Mouse (Mus musculus) kidney, adult 2 months (tissue): Measurements from ENCODE around the gene Nsdhl. TPM values are rescaled to one million over a fixed set of nuclear protein-coding genes. Genes with fewer than 3 reads are reported as not detected.
A peak's percentile ranks its signal among the peaks of the same experiment; 100 is the strongest.

Experiments used
- DNase-seq: peaks from one replicate; pipeline ENCODE4 v3.0.0; 2021
- H3K27ac ChIP-seq: fragments of 200-500 bp; 2 replicates; pipeline ENCODE4 v1.5.1; 2012; ENCODE audit warnings: low read depth, low read length, control low read depth, inconsistent platforms; ENCODE audit not compliant: insufficient read depth
- H3K27me3 ChIP-seq: fragments of 200-500 bp; replicated peaks from 2 replicates; pipeline ENCODE4 v1.6.1; 2012; ENCODE audit warnings: mild to moderate bottlenecking, moderate library complexity, low read length, inconsistent platforms; ENCODE audit not compliant: control insufficient read depth, insufficient read depth
- H3K36me3 ChIP-seq: fragments of 200-500 bp; 2 replicates; pipeline ENCODE4 v1.6.1; 2012; ENCODE audit warnings: mild to moderate bottlenecking, moderate library complexity, low read length, inconsistent platforms; ENCODE audit not compliant: control insufficient read depth, insufficient read depth
- H3K4me1 ChIP-seq: fragments of 200-500 bp; 2 replicates; pipeline ENCODE4 v1.6.1; 2011; ENCODE audit warnings: low read length; ENCODE audit not compliant: control insufficient read depth, insufficient read depth
- H3K4me3 ChIP-seq: fragments of 200-500 bp; 2 replicates; pipeline ENCODE4 v1.5.1; 2011; ENCODE audit warnings: mild to moderate bottlenecking, low read depth, low read length, control low read depth; ENCODE audit not compliant: insufficient read depth
- CTCF ChIP-seq: fragments of 200-500 bp; conservative IDR thresholded peaks from 2 replicates; pipeline ENCODE4 v1.5.1; 2011; ENCODE audit warnings: low read depth, mild to moderate bottlenecking, control low read depth, low read length, moderate library complexity, mixed read lengths; ENCODE audit not compliant: insufficient read depth, insufficient read length
- POLR2A ChIP-seq: fragments of 200-500 bp; IDR thresholded peaks from one replicate; pipeline ENCODE4 v1.6.1; 2011; ENCODE audit warnings: low read depth, low read length, control low read depth
- WGBS: fragments of 180-500 bp; shearing (Covaris S2); methylation state at CpG from one replicate; pipeline ENCODE4 v1.1.7; 2018; 5-methylcytosine and 5-hydroxymethylcytosine counted together
- polyA plus RNA-seq: library from polyadenylated mRNA; depleted of rRNA; stranded (reverse); fragments of >200 nt; gene quantifications from 2 replicates; pipeline ENCODE4 v1.2.3, GENCODE M21; 2012

Nsdhl gene
- polyA plus RNA-seq, 1 experiment = 45.7 TPM

GRCm38 (mm10) chrX:72962743-72963142 is 44.4 kb downstream of the Nsdhl start:
- Histone ChIP-seq H3K4me3 (no peak overlapping the region), H3K27ac (no peak overlapping the region), H3K36me3 (no peaks in the 10 kb centered on the region), H3K4me1 (no peaks in the 10 kb centered on the region; the same call in 1 of the 2 replicates), H3K27me3 (no peaks in the 10 kb centered on the region)
- DNase-seq = no peak
- 89% methylated on average over 3 of the region's 3 CpGs for WGBS
- no peak for TF ChIP-seq POLR2A
- no peak for TF ChIP-seq CTCF

- 78% methylated on average over 6 of the region's 6 CpGs for WGBS
- DNase-seq = no peak
- Histone ChIP-seq H3K4me1 (no peaks in the 10 kb centered on the region), H3K27ac (no peak overlapping the region), H3K36me3 (no peaks in the 10 kb centered on the region), H3K27me3 (no peaks in the 10 kb centered on the region), H3K4me3 (no peak overlapping the region)
- TF ChIP-seq POLR2A (no peak), CTCF (no peak)
These were observed 64.5 kb downstream of the Nsdhl start for GRCm38 (mm10) chrX:72982831-72983230.

GRCm38 (mm10) chrX:72985607-72986006 is 67.2 kb downstream of the Nsdhl start:
- WGBS = 89% methylated on average over 2 of the region's 2 CpGs
- no peak for TF ChIP-seq CTCF
- no peak for TF ChIP-seq POLR2A
- no peak for DNase-seq
- Histone ChIP-seq H3K4me1 (no peaks in the 10 kb centered on the region), H3K36me3 (no peaks in the 10 kb centered on the region), H3K4me3 (no peak overlapping the region), H3K27me3 (no peaks in the 10 kb centered on the region), H3K27ac (no peak overlapping the region)

GRCm38 (mm10) chrX:72986841-72987519 is 68.6 kb downstream of the Nsdhl start, which contains the start of gene Zfp185:
Zfp185 (plus strand) TSS chrX:72987339.
- no peak within 1 kb of the TSS for H3K27ac ChIP-seq

GRCm38 (mm10) chrX:72987520-72987905 is 69.2 kb downstream of the Nsdhl start:
- 9% methylated on average over 14 of the region's 14 CpGs for WGBS
- Histone ChIP-seq H3K36me3 (no peaks in the 10 kb centered on the region), H3K27ac (no peak overlapping the region), H3K4me1 (no peaks in the 10 kb centered on the region), H3K4me3 (peak overlapping the region; percentile 73), H3K27me3 (no peaks in the 10 kb centered on the region)
- TF ChIP-seq POLR2A (no peak), CTCF (no peak)
- no peak for DNase-seq

More at GRCm38 (mm10) chrX:72986841-72987519, 68.6 kb downstream of the Nsdhl start, which contains the start of gene Zfp185:
- peak; percentile 81 for DNase-seq
- TF ChIP-seq CTCF (no peak), POLR2A (no peak)
- H3K36me3 ChIP-seq = no peaks in the 10 kb centered on the region
- no peaks in the 10 kb centered on the region for H3K4me1 ChIP-seq
- peak within 1 kb of the TSS; percentile 73 for H3K4me3 ChIP-seq
- no peaks in the 10 kb centered on the region for H3K27me3 ChIP-seq
- 2% methylated on average over 25 of the region's 45 CpGs for WGBS

GRCm38 (mm10) chrX:72988431-72988830 is 70.1 kb downstream of the Nsdhl start:
- DNase-seq = peak; percentile 18
- H3K27ac ChIP-seq = no peak overlapping the region
- H3K27me3 ChIP-seq = no peaks in the 10 kb centered on the region
- no peaks in the 10 kb centered on the region for H3K4me1 ChIP-seq
- H3K4me3 ChIP-seq = no peak overlapping the region
- no peak for TF ChIP-seq POLR2A
- TF ChIP-seq CTCF = no peak
- WGBS = 60% methylated on average over 3 of the region's 3 CpGs
- no peaks in the 10 kb centered on the region for H3K36me3 ChIP-seq

- H3K27ac ChIP-seq = no peak overlapping the region
- H3K4me3 ChIP-seq = no peak overlapping the region
- no peak for DNase-seq
- H3K4me1 ChIP-seq = peaks cover 3% of the 10 kb centered on the region; the same call in 1 of the 2 replicates
- TF ChIP-seq CTCF = no peak
- no peak for TF ChIP-seq POLR2A
- WGBS = 73% methylated on average over 3 of the region's 3 CpGs
- no peaks in the 10 kb centered on the region for H3K36me3 ChIP-seq
- no peaks in the 10 kb centered on the region for H3K27me3 ChIP-seq
These were observed 72.2 kb downstream of the Nsdhl start for GRCm38 (mm10) chrX:72990581-72990980.
